Mouse (Mus musculus) E14TG2a.4 (cell line): ENCODE measurements around the gene Bcat2.

Experiments used
- CTCF ChIP-seq: conservative IDR thresholded peaks from 2 replicates; pipeline ENCODE4 v1.5.1; 2014; ENCODE audit warnings: low read length
- POU5F1 ChIP-seq: IDR thresholded peaks from 2 replicates; pipeline ENCODE4 v1.6.1; 2014; ENCODE audit warnings: low read length, borderline replicate concordance

DNA sequence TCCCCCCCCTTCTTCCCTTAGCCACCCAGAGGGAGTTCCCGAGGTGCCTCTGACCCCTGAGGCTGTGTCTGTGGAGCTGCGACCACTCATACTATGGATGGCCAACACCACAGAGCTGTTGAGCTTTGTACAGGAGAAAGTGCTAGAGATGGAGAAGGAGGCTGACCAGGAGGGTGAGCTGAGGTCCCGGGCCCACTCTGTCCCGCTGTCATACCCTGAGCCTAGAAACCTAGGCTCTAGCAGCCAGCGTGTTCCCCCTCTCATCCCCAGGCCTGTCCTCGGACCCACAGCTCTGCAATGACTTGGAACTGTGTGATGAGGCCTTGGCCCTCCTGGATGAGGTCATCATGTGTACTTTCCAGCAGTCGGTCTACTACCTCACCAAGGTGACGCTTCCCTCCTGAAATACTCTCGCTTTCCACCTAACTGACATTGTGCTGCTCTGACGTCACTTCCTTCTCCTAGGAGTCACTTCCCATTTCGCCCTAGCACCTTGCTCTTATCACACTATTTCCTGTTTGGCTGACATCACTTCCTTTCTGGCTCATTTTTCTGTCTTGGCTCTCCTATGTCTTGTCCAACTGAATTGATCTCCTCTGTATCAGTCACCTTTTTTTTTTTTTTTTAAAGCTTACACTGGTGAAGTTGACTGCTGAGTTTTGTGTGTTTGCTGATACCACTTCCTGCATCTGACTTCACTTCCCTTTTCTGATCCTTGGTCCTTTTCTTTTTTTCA is 65.2 kb downstream of the Bcat2 start:
- TF ChIP-seq CTCF = no peak
- no peak for TF ChIP-seq POU5F1
